Mouse (Mus musculus) cerebellum, postnatal 14 days (tissue): Measurements from ENCODE around the gene Vmn1r53.
"Not testable (repeated sequence)": the region's sequence is repeated elsewhere in the genome, so short reads cannot be mapped to it uniquely, and the experiment has no call there.

Experiments
- DNase-seq, 2 experiments: peaks; one replicate each; pipeline ENCODE4 v3.0.0; 2021; ENCODE audit warnings: mixed read lengths in 2 of 2

Vmn1r53 gene

DNA sequence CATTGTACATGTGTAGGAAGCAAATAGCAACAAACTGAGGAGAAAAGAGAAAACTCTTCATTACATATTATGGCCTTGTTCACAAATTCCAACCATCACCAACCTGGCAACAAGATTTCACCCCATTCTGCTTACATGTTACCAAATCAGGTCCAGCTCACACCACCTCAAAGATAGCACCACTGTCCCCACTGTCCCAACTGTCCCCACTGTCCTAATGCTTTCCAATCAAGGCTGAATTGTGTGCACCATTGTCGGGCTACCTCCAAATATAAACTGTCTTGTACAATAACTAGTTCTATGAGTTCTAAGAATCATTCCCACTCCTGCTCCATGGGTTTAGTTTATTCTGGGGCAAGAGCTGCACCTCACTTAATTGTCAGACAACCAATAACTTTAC is at the start of gene Vmn1r53:
Gene Vmn1r53, minus strand, starts transcription at position 101 of the 400 bp plus-strand sequence.
- no peak for DNase-seq

DNA sequence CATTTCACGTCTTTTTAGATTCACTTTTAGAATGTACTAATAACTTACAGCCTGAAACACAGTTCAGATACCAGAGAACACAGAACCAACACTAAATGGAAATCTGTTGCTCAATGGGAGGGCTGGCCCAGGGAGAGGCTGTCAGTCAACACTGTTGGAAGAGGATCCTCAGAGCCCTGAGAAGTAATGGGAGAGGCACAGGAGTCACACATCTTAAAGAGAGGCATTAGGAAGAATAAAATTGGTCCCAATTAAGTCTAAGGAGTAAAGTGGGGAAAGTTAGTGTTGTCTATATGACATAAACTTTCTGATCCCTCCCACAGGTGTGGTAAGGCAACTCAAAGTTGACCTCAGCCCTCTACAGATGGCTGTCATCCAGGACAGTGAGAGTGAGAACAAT is 21.8 kb upstream of the Vmn1r53 start, which contains the start of gene Vmn1r54:
Gene Vmn1r54, plus strand, starts transcription at position 301 of the 400 bp plus-strand sequence.
- DNase-seq: no peak

DNA sequence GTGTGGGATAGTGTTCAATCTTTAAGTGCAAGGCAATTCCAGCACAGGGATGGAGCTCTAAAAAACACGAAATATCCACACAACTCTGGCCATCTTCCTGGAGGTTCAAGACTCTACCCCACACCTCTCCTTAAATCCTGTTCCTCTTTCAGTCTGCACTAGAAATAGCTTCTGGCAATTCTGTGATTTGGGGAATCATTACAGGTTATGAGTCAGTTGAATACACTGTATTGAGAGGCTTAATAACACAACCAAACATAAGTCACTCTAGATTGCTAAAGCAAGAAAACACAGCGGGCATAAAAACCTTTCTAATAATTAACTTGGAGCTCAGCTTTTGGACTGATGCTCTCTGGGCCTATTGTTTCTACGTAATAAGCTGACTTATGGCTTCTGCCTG is 19.8 kb upstream of the Vmn1r53 start:
- DNase-seq: no peak

DNA sequence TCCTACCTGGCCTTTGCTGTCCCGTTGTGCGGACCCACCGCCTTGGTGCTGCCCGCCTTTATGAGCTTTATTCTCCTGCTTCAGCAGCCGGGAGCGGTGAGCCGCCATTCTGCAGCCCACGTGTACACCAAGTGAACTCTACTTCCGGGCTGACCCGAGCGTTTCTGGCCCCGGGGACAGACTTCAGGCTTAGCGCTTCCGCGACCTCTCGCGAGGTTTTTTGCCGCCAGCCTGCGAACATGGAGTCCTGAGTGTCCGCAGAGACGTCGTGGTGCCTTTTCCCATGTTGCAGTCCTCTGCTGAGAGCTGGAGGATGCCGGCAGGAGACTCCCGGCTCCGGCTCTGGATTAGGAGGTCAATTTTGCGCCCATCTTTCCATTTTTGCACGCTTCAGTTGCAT is 8.4 kb upstream of the Vmn1r53 start:
- DNase-seq: no peak

DNA sequence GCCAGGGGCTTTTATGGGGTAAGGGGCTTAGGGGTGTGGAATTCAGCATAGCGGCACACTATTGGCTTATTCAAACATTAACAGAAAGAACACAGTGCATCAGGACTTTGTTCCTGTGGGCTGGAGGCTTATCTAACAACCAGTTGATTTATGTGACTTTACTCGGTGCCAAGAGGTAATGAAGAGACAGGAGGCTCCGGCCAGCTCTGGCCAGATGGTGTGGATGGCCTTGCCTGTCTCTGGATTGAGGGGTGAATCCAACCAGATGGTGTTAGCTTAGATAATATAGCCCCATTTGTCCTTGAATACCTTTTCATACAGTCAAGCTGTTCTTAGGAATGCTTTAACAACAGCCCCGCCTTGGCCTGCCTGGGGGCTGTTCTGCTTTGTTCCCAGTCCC is 7.9 kb upstream of the Vmn1r53 start:
- not testable (repeated sequence) for DNase-seq

DNA sequence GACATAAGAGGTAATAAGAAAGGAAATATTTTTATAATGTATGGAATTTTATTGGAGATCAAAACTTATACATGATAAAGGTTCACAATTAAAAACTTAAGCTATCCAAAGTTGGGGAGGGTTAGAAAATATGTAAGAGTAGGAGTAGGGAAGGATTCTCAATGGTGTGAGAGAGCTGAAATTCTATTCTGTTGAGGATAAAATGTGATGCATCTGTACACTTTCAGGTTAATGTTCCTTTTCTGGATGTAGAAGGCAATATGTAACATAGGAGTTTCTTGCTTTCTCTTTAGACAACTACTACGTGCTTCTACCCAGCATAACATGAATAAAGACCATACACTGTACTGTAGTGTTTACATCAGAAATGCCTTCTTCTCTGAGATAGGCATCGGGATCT is 21.7 kb downstream of the Vmn1r53 start, which contains the start of gene V1ra8:
Gene V1ra8, plus strand, starts transcription at position 301 of the 400 bp plus-strand sequence.
- not testable (repeated sequence) for DNase-seq

DNA sequence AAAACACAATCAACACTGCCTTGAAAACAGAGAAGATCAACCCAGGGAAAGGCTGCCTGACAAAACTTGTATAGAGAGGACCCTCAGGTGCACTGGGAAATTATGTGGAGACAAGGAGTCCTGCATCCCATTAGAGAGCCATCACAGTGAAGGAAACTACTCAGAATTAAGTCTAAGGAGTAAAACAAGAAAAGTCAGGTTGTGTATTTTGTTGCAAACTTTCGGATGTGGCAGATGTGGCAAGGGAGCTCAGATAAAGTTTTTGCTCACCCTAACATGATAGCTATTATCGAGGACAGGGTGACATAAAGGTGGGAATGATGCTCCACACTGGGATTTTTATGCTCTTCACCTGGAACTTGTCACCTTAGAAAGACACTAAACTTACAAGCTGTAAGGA is 49.7 kb downstream of the Vmn1r53 start, which contains the start of gene Vmn1r52:
Gene Vmn1r52, plus strand, starts transcription at position 301 of the 400 bp plus-strand sequence.
- no peak for DNase-seq
